8 mouse cellular contexts compared by ENCODE assay signal in the genomic region with DNA sequence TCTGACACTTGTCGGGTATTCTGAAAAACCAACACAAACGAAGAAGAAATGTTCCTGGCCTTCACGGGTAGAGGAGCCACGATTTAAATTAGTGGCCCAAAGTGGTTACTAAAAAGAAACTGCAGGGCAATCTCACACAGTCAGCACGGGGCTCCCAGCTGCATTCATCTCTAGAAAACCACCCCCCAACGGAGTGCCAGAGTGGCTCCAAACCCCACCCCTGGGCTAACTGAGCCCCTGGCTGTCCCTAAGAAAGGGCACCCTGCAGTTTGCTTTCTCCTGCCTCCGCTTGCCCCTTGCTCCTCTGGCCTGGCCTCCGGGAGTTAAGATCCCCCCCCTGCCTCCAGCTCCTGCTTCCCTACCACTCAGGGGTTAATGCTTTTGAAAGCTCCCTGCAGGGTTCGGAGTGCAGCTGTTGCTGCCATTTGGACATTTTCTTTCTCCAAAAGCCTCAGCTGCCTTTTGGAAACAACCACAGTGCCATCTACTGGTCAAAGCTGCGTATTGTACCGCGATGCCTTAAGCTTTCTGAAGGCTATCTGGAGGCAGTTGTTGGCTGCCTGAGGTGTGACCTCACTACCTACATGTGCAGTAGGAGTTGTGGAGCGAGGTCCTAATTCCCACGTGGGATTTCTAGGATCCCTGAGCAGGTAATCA.
DNase-seq lines count a peak whose midpoint lies in the region; ATAC-seq and TF ChIP-seq lines count a peak whose summit lies in the region.

No protein-coding gene starts in this region.

- peak overlapping the region; percentile 44; the same call in 1 of the 2 replicates for H3K9ac ChIP-seq in embryonic facial prominence, embryonic 14.5 days (ENCODE audit: low read depth, low read length)
- H3K9ac ChIP-seq in kidney, embryonic 14.5 days (ENCODE audit: low read depth, low read length), result no peak overlapping the region
- no peak overlapping the region for H3K9ac ChIP-seq in limb, embryonic 14.5 days (ENCODE audit: low read depth, low read length, severe bottlenecking)
- no peak overlapping the region for H3K9ac ChIP-seq in midbrain, postnatal 0 days (replicated peaks; ENCODE audit: low read length, poor library complexity, severe bottlenecking)
- H3K9ac ChIP-seq in stomach, embryonic 16.5 days (ENCODE audit: low read length), result peak overlapping the region; percentile 64

- WGBS in embryonic facial prominence, embryonic 14.5 days, result 4% methylated on average over 14 of the region's 14 CpGs
- WGBS in kidney, embryonic 14.5 days, result 5% methylated on average over 14 of the region's 14 CpGs
- WGBS in limb, embryonic 14.5 days, result 2% methylated on average over 14 of the region's 14 CpGs
- 2% methylated on average over 14 of the region's 14 CpGs for WGBS in midbrain, postnatal 0 days
- WGBS in stomach, embryonic 16.5 days, result 9% methylated on average over 14 of the region's 14 CpGs

- H3K4me1 ChIP-seq in embryonic facial prominence, embryonic 14.5 days (ENCODE audit: control insufficient read depth, insufficient read depth, low read length), result peaks cover 5% of the 10 kb centered on the region; the same call in 1 of the 2 replicates
- no peaks in the 10 kb centered on the region for H3K4me1 ChIP-seq in kidney, embryonic 14.5 days (ENCODE audit: control insufficient read depth, insufficient read depth, low read length)
- H3K4me1 ChIP-seq in limb, embryonic 14.5 days (ENCODE audit: control insufficient read depth, insufficient read depth, low read length), result peaks cover 6% of the 10 kb centered on the region; the same call in 1 of the 2 replicates
- H3K4me1 ChIP-seq in midbrain, postnatal 0 days (ENCODE audit: insufficient read depth, low read length), result no peaks in the 10 kb centered on the region
- H3K4me1 ChIP-seq in stomach, embryonic 16.5 days (ENCODE audit: control insufficient read depth, insufficient read depth, low read length), result no peaks in the 10 kb centered on the region

- no peak overlapping the region for H3K27ac ChIP-seq in embryonic facial prominence, embryonic 14.5 days (replicated peaks; ENCODE audit: low read depth, low read length)
- no peak overlapping the region for H3K27ac ChIP-seq in kidney, embryonic 14.5 days (ENCODE audit: low read depth, low read length)
- no peak overlapping the region for H3K27ac ChIP-seq in limb, embryonic 14.5 days (replicated peaks; ENCODE audit: low read depth, low read length)
- H3K27ac ChIP-seq in midbrain, postnatal 0 days (ENCODE audit: low read depth, low read length), result no peak overlapping the region
- no peak overlapping the region for H3K27ac ChIP-seq in stomach, embryonic 16.5 days (ENCODE audit: low read length)

- DNase-seq in 3T3-L1 (ENCODE audit: low read depth, low spot score), result peak; percentile 94
- DNase-seq in adrenal gland, postnatal 36 days, result peak; percentile 81
- peak; percentile 95 for DNase-seq in embryonic facial prominence, embryonic 14.5 days (ENCODE audit: low spot score)
- DNase-seq in heart, adult 9 months (ENCODE audit: low spot score in 2 of 2), result peak; percentile 28 to 76
- peak; percentile 95 for DNase-seq in limb, embryonic 14.5 days (ENCODE audit: low spot score)
- DNase-seq in midbrain, postnatal 0 days (ENCODE audit: low spot score), result peak; percentile 96

- H3K36me3 ChIP-seq in embryonic facial prominence, embryonic 14.5 days (ENCODE audit: control insufficient read depth, insufficient read depth, low read length), result no peaks in the 10 kb centered on the region
- no peaks in the 10 kb centered on the region for H3K36me3 ChIP-seq in kidney, embryonic 14.5 days (ENCODE audit: control insufficient read depth, insufficient read depth, low read length)
- no peaks in the 10 kb centered on the region for H3K36me3 ChIP-seq in limb, embryonic 14.5 days (ENCODE audit: control insufficient read depth, insufficient read depth, low read length)
- no peaks in the 10 kb centered on the region for H3K36me3 ChIP-seq in midbrain, postnatal 0 days (ENCODE audit: insufficient read depth, low read length)
- no peaks in the 10 kb centered on the region for H3K36me3 ChIP-seq in stomach, embryonic 16.5 days (ENCODE audit: control insufficient read depth, insufficient read depth, low read length)

- peak overlapping the region; percentile 19; the same call in 1 of the 2 replicates for H3K4me3 ChIP-seq in embryonic facial prominence, embryonic 14.5 days (ENCODE audit: low read depth, low read length)
- H3K4me3 ChIP-seq in kidney, embryonic 14.5 days (ENCODE audit: low read length), result no peak overlapping the region
- H3K4me3 ChIP-seq in limb, embryonic 14.5 days (replicated peaks; ENCODE audit: low read length), result peak overlapping the region; percentile 23; the same call in 1 of the 2 replicates
- no peak overlapping the region for H3K4me3 ChIP-seq in midbrain, postnatal 0 days (ENCODE audit: low read depth, low read length)
- H3K4me3 ChIP-seq in stomach, embryonic 16.5 days (replicated peaks; ENCODE audit: low read length), result peak overlapping the region; percentile 27

- peak; percentile 25; the same call in 1 of the 2 replicates for TF ChIP-seq POLR2A in limb, embryonic 14.5 days (IDR thresholded peaks at IDR 0.05; ENCODE audit: borderline replicate concordance, extremely low read depth, insufficient read depth, insufficient read length)

- peak; percentile 83 for ATAC-seq in embryonic facial prominence, embryonic 14.5 days (ENCODE audit: low read depth)
- peak; percentile 85 for ATAC-seq in kidney, embryonic 14.5 days (ENCODE audit: low FRiP score, low TSS enrichment)
- peak; percentile 88 for ATAC-seq in limb, embryonic 14.5 days (ENCODE audit: low FRiP score, low read depth)
- ATAC-seq in midbrain, postnatal 0 days (ENCODE audit: low FRiP score), result peak; percentile 52; the same call in 1 of the 2 replicates
- peak; percentile 77; the same call in 1 of the 2 replicates for ATAC-seq in stomach, embryonic 16.5 days (ENCODE audit: insufficient read depth, low FRiP score)

- H3K9me3 ChIP-seq in embryonic facial prominence, embryonic 14.5 days (ENCODE audit: control insufficient read depth, low read length), result peaks cover 5% of the 10 kb centered on the region; the same call in 1 of the 2 replicates
- H3K9me3 ChIP-seq in kidney, embryonic 14.5 days (ENCODE audit: control insufficient read depth, low read length), result no peaks in the 10 kb centered on the region
- no peaks in the 10 kb centered on the region for H3K9me3 ChIP-seq in limb, embryonic 14.5 days (ENCODE audit: control insufficient read depth, low read length)
- no peaks in the 10 kb centered on the region for H3K9me3 ChIP-seq in midbrain, postnatal 0 days (ENCODE audit: low read length)
- no peaks in the 10 kb centered on the region for H3K9me3 ChIP-seq in stomach, embryonic 16.5 days (replicated peaks; ENCODE audit: control insufficient read depth, low read length)

- H3K27me3 ChIP-seq in embryonic facial prominence, embryonic 14.5 days (replicated peaks; ENCODE audit: control insufficient read depth, insufficient read depth, low read length), result 0 out of 2 replicates have a peak, but pooled peaks cover 4% of the 10 kb centered on the region
- no peaks in the 10 kb centered on the region for H3K27me3 ChIP-seq in kidney, embryonic 14.5 days (ENCODE audit: control insufficient read depth, insufficient read depth, low read length)
- 0 out of 2 replicates have a peak, but pooled peaks cover 4% of the 10 kb centered on the region for H3K27me3 ChIP-seq in limb, embryonic 14.5 days (ENCODE audit: control insufficient read depth, insufficient read depth, low read length)
- H3K27me3 ChIP-seq in midbrain, postnatal 0 days (ENCODE audit: insufficient read depth, low read length), result no peaks in the 10 kb centered on the region
- no peaks in the 10 kb centered on the region; the same call in 1 of the 2 replicates for H3K27me3 ChIP-seq in stomach, embryonic 16.5 days (ENCODE audit: control insufficient read depth, insufficient read depth, low read length)

- peak; percentile 99 for TF ChIP-seq CTCF in midbrain, postnatal 0 days (IDR thresholded peaks at IDR 0.05)

- peak overlapping the region; percentile 51 for H3K4me2 ChIP-seq in embryonic facial prominence, embryonic 14.5 days (ENCODE audit: low read depth, low read length)
- H3K4me2 ChIP-seq in kidney, embryonic 14.5 days (replicated peaks; ENCODE audit: low read depth, low read length), result peak overlapping the region; percentile 34
- peak overlapping the region; percentile 45 for H3K4me2 ChIP-seq in limb, embryonic 14.5 days (replicated peaks; ENCODE audit: low read depth, low read length, severe bottlenecking)
- H3K4me2 ChIP-seq in midbrain, postnatal 0 days (ENCODE audit: low read depth, low read length, poor library complexity, severe bottlenecking), result peak overlapping the region; percentile 33; the same call in 1 of the 2 replicates
- H3K4me2 ChIP-seq in stomach, embryonic 16.5 days (ENCODE audit: low read depth, low read length), result peak overlapping the region; percentile 51

Comparison
In these comparisons a context has a peak if more than half of its experiments do, and no peak if none do; other contexts are left out.
1. H3K4me3 ChIP-seq: peak in embryonic facial prominence, embryonic 14.5 days (single experiment), limb, embryonic 14.5 days (single experiment) and stomach, embryonic 16.5 days (single experiment); none in kidney, embryonic 14.5 days (single experiment) and midbrain, postnatal 0 days (single experiment).
2. H3K9ac ChIP-seq: peak in embryonic facial prominence, embryonic 14.5 days (single experiment) and stomach, embryonic 16.5 days (single experiment); none in kidney, embryonic 14.5 days (single experiment), limb, embryonic 14.5 days (single experiment) and midbrain, postnatal 0 days (single experiment).
3. Peak in every context shown above with its lines, with median percentiles within 50 percentile points of each other: DNase-seq, ATAC-seq and H3K4me2 ChIP-seq.